Mouse (Mus musculus): Measurements from ENCODE around the gene Marc2. TPM values are rescaled to one million over a fixed set of nuclear protein-coding genes. Genes with fewer than 3 reads are reported as not detected.

Marc2 gene
- polyA plus RNA-seq, 1 experiment from 2014 or later = 105 TPM

DNA sequence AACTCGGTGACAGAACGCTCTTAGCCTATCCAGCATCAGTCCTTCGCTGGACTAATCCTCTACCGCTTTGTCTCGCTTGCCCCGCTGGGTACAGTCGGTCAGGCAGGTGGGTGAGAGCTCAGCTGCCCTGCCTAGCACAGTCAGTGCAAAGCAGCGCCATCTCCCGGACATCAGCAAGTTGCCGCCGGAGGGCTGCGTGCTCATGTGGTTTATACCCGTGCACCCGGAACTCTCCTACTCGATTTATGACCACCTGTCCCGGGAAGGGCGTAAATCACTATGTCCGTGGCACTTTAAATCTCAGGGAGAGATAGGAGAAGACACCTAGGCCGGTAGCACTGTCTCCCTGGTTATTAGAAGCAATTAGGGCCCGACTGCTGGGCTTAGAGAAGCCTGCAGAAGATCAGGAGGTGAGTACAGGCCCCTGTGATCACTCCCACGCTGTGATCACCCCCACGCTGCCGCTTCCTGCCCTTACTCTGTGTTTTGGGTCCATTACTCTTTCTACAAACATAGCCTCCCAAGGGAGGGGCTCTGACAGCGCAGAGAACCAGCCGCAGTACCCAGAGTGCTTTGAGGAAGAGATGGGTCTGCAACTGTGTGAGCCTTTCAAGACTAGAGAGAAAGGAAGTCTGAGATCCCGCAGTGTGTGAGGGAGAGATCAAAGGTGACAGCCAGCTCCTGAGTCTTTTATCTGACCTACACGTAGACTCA, 52.9 kb downstream of the Marc2 start:
- no peaks in the 10 kb centered on the region for H3K4me1 ChIP-seq
- H3K27ac ChIP-seq = no peak overlapping the region
- ATAC-seq (ENCODE audit: low FRiP score) = no peak
- WGBS = 22% methylated on average over 27 of the region's 27 CpGs
- H3K9ac ChIP-seq = no peak overlapping the region
- H3K4me3 ChIP-seq = no peak overlapping the region
- H3K4me2 ChIP-seq (replicated peaks) = 0 out of 2 replicates have a peak overlapping the region, but pooled peaks have one; percentile 15
- no peaks in the 10 kb centered on the region for H3K36me3 ChIP-seq
- no peaks in the 10 kb centered on the region; the same call in 1 of the 2 replicates for H3K27me3 ChIP-seq
- no peaks in the 10 kb centered on the region for H3K9me3 ChIP-seq (replicated peaks)

DNA sequence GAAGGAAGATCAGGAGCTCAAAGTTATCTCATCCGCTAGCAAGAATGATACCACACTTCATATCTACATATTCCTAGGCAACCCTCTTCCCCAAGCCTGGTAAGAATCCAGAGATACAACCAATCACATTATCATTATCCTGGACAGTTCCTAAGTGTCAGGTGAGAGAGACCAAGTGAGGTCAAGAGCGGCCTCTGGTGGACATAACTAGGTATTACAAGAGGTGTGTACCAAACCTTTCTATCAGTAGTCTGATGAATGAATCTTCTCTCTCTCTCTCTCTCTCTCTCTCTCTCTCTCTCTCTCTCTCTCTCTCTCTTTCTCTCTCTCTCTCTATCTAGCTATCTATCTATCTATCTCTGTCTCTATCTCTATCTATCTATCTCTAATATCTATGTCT, 55.1 kb downstream of the Marc2 start:
- no peak for ATAC-seq (ENCODE audit: low FRiP score)
- Histone ChIP-seq H3K9ac (no peak overlapping the region), H3K4me3 (no peak overlapping the region), H3K27me3 (no peaks in the 10 kb centered on the region; the same call in 1 of the 2 replicates), H3K27ac (no peak overlapping the region), H3K4me2 (replicated peaks) (no peak overlapping the region), H3K36me3 (no peaks in the 10 kb centered on the region), H3K9me3 (replicated peaks) (no peaks in the 10 kb centered on the region), H3K4me1 (no peaks in the 10 kb centered on the region)
- WGBS = 3% methylated on average over 2 of the region's 2 CpGs

- no peak for ATAC-seq (ENCODE audit: low FRiP score)
- Histone ChIP-seq H3K4me1 (no peaks in the 10 kb centered on the region), H3K4me3 (no peak overlapping the region), H3K9me3 (replicated peaks) (no peaks in the 10 kb centered on the region), H3K4me2 (replicated peaks) (no peak overlapping the region), H3K27ac (no peak overlapping the region), H3K36me3 (no peaks in the 10 kb centered on the region), H3K27me3 (no peaks in the 10 kb centered on the region), H3K9ac (no peak overlapping the region)
- WGBS = 66% methylated on average over 13 of the region's 13 CpGs
These were observed 59.7 kb downstream of the Marc2 start for GRCm38 (mm10) chr1:184786376-184787151.

DNA sequence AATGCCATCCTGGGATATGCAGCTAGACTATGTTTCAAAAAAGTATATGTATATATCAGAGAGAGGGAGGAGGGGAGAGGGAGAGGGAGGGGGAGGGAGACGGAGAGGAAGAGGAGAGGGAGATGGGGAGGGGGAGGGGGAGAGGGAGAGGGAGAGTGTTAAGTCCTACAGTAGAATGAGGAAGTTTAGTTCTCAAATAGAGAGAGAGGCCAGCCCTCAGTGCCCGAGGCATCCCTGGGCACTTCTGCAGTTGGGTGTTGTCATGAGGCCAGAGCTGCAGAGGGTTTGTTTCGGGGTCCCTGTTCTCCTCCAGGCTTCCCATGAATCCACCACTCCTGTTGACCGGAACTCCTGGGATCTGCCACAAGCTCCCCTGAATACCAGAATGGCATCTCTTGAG, 62.6 kb downstream of the Marc2 start:
- no peak overlapping the region for H3K9ac ChIP-seq
- no peaks in the 10 kb centered on the region for H3K9me3 ChIP-seq (replicated peaks)
- ATAC-seq (ENCODE audit: low FRiP score) = no peak
- H3K4me2 ChIP-seq (replicated peaks) = no peak overlapping the region
- H3K4me3 ChIP-seq = no peak overlapping the region
- H3K4me1 ChIP-seq = no peaks in the 10 kb centered on the region
- no peaks in the 10 kb centered on the region for H3K36me3 ChIP-seq
- no peaks in the 10 kb centered on the region for H3K27me3 ChIP-seq
- WGBS = 70% methylated on average over 4 of the region's 4 CpGs
- H3K27ac ChIP-seq = no peak overlapping the region

DNA sequence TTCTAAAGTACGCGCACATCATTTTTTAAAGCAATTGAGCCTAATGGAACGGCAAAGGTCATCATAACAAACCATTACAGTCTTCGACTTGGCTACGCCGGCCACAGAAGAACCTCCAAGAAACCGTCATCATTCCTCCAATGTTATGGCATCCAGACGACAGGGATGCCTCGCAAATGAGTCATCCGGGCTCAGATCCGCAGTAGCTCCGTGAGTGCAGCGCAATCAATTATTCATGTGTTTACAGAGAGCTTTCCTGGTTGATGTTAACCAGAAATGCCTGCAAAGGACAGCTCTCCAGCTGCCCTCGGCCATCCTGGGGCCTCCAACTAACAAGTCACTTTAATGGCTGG, 64.1 kb downstream of the Marc2 start:
- WGBS = 83% methylated on average over 14 of the region's 14 CpGs
- ATAC-seq (ENCODE audit: low FRiP score) = no peak

DNA sequence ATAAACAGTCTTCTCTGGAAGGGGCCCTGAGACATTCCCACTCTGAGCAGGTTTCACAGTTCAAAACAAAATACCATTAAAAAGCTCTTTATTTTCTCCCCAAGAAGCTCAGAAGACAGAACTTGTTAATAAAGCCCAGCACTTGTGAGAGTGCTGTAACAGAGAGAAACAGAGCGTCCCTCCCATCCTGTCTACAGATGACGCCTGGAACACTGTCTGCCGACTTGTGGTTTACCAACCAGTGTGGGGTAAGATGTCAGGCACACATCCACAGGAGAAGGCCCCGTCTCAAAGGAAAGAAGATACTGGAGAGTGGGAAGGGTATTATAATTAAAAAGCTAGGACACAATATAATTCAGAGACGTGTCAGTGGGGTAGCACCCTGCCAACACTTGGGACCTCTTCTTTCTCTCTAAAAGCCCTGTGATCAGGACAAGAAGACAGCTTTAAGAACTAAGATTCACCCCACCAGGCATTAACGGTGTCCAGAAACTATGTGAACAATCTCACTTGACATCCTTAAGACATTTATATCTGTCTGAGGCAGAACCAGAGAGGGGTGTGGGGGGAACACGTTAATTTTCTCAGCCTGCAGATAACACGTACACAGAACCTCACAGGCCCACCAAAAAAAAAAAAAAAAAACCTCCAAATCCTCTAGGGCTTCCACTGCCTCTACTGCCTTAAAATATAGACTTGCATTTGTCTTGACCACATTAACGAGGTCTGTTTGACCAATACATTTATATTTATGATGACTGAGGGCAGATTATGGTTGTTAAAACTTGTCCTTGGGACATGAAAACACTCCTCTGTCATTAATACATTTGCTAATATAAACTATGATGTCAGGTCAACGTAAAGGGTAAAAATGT, 64.7 kb downstream of the Marc2 start:
- WGBS = 82% methylated on average over 10 of the region's 10 CpGs
- no peak for ATAC-seq (ENCODE audit: low FRiP score)
- Histone ChIP-seq H3K9ac (no peak overlapping the region), H3K36me3 (no peaks in the 10 kb centered on the region), H3K4me1 (peaks cover 5% of the 10 kb centered on the region), H3K27ac (no peak overlapping the region), H3K4me2 (replicated peaks) (no peak overlapping the region), H3K27me3 (peaks cover 2% of the 10 kb centered on the region; the same call in 1 of the 2 replicates), H3K4me3 (no peak overlapping the region), H3K9me3 (replicated peaks) (no peaks in the 10 kb centered on the region)

More for the DNA sequence above, 64.1 kb downstream of the Marc2 start:
- no peak overlapping the region for H3K4me2 ChIP-seq (replicated peaks)
- H3K4me3 ChIP-seq = no peak overlapping the region
- H3K27ac ChIP-seq = no peak overlapping the region
- no peak overlapping the region for H3K9ac ChIP-seq
- no peaks in the 10 kb centered on the region for H3K36me3 ChIP-seq
- no peaks in the 10 kb centered on the region for H3K9me3 ChIP-seq (replicated peaks)
- no peaks in the 10 kb centered on the region for H3K27me3 ChIP-seq
- H3K4me1 ChIP-seq = peaks cover 2% of the 10 kb centered on the region; the same call in 1 of the 2 replicates

DNA sequence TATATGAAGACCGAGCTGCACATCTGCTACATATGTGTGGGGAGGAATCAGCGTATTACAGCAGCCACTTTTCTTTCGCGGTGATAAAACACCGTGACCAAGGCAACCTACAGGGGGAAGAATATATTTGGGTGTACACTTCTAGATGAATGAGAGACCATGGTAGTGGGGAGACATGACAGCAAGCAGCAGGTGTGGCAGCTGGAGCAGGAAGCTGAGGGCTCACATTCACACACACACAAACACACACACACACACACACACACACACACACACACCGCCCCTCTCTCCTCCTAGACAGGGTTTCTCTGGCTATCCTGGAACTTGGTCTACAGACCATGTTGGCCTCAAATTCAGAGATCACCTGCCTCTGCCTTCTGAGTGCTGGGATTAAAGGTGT, 68.1 kb downstream of the Marc2 start:
- Histone ChIP-seq H3K27me3 (peaks cover 9% of the 10 kb centered on the region; the same call in 1 of the 2 replicates), H3K9me3 (replicated peaks) (no peaks in the 10 kb centered on the region), H3K36me3 (no peaks in the 10 kb centered on the region), H3K27ac (no peak overlapping the region), H3K9ac (no peak overlapping the region), H3K4me2 (replicated peaks) (no peak overlapping the region), H3K4me3 (no peak overlapping the region), H3K4me1 (peaks cover 5% of the 10 kb centered on the region)
- 93% methylated on average over 6 of the region's 6 CpGs for WGBS
- ATAC-seq (ENCODE audit: low FRiP score) = no peak

DNA sequence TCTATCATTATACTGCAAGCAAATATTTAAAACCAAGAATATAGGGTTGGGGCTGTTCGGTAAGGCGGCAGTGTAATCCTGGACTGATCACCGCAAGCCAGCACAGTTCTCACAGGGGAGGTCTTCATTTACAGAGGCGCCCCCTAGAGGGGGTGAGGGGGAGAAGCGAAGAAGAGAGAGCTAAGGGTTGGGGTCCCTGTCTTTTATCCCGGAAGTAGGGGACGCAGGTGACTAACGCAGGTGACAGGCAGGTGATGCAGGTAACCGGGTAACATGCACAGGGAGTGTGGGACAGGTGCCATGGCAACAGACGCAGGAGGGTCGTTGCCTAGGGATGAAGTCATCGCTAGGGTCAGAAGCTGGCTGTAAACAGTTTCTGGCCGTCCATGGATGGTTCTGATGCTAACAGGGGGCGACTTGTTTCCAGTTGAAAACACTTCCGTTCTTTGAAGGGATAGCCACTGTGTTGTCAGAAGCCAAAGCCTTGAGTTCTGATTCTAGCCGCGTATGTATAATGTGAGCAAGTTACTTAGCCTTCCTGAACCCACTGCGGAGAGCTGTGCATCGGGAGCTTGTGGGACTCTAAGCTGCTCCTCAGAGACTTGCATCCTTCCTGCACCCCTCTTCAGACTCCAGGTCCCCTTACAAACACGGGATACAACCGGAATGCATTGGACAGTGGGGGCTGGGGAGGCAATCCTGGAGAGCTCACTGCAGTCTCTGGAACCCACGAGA, 69.0 kb downstream of the Marc2 start:
- Histone ChIP-seq H3K27me3 (peaks cover 9% of the 10 kb centered on the region; the same call in 1 of the 2 replicates), H3K4me1 (peaks cover 5% of the 10 kb centered on the region), H3K4me3 (no peak overlapping the region), H3K27ac (no peak overlapping the region), H3K9me3 (replicated peaks) (no peaks in the 10 kb centered on the region), H3K36me3 (no peaks in the 10 kb centered on the region), H3K4me2 (replicated peaks) (no peak overlapping the region), H3K9ac (no peak overlapping the region)
- WGBS = 30% methylated on average over 22 of the region's 22 CpGs
- ATAC-seq (ENCODE audit: low FRiP score) = no peak

DNA sequence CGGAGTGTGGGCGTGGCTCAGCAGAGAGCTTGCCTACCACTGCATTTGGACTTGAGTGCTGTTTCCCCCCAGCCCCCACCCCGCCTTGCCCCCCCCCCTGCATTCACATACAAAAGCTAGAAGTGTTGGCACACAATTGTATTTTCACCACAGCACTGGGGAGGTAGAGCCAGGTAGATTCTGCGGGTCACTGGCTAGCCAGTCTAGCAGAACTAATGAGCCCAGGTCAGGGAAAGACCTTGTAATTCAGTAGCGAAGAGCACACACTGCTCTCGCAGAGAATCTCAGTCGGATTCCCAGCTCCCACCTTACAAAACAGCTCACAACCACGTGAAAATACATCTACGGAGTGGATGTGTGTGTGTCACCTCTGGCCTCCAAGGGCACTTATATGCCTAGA, 71.0 kb downstream of the Marc2 start:
- 62% methylated on average over 9 of the region's 9 CpGs for WGBS
- Histone ChIP-seq H3K27me3 (peaks cover 12% of the 10 kb centered on the region; the same call in 1 of the 2 replicates), H3K4me1 (peaks cover 5% of the 10 kb centered on the region), H3K4me3 (no peak overlapping the region), H3K4me2 (replicated peaks) (no peak overlapping the region), H3K9me3 (replicated peaks) (no peaks in the 10 kb centered on the region), H3K27ac (no peak overlapping the region), H3K36me3 (no peaks in the 10 kb centered on the region), H3K9ac (no peak overlapping the region)
- ATAC-seq (ENCODE audit: low FRiP score) = no peak

DNA sequence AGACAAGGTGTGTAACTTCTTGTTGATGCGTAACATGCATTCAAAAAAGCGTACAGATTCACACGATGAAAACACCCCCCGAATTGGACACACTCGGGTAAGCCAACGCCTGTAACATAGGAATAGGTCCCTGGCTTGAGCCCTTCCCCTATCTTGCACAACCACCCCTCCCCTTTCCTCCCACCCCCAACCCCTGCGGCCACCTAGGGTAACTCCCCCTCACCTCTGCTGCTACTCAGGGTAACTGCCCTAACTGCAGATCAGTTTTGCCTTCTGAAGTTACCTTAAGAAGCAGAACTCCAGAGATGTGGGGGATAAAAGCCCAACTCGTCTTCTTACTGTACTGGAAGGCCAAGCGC, 74.4 kb downstream of the Marc2 start:
- no peak overlapping the region for H3K9ac ChIP-seq
- WGBS = 11% methylated on average over 9 of the region's 9 CpGs
- no peak overlapping the region for H3K4me3 ChIP-seq
- no peak for ATAC-seq (ENCODE audit: low FRiP score)
- H3K27ac ChIP-seq = no peak overlapping the region
- H3K4me1 ChIP-seq = peaks cover under 1% of the 10 kb centered on the region
- H3K27me3 ChIP-seq = peaks cover 12% of the 10 kb centered on the region; the same call in 1 of the 2 replicates
- no peaks in the 10 kb centered on the region for H3K36me3 ChIP-seq
- H3K4me2 ChIP-seq (replicated peaks) = peak overlapping the region; percentile 22; the same call in 1 of the 2 replicates
- no peaks in the 10 kb centered on the region for H3K9me3 ChIP-seq (replicated peaks)

DNA sequence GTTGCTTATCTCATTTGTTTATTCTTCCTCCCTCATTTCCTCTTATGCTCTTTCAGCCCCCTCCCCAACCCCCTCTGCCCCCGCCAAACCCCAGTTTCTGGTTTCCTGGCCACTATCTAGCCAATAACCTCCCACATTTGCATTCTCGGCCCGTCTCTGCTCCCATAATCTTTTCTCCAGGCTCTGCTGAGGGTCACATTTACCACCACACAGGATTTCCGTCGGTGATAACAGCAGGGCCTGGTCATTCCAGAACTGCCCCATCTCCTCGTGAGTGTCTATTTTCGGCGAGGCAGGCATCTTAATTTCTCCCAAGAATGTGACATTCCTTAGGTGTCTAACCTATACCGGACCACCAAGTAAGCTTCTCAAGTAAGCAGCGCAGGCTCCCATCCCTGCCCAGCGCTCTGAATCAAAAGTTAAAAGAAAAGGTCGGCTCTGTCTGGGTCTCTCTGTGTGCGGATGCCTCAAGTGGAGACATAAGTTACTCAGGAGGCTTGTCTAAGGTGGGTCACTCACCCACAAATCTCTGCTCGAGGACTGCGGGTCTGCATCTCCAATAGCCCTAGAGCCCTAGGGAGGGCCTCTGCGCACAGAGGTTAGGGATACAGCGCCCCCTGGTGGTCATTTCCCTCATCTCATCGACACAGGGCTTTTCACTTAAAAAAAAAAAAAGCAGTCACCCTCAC, 74.9 kb downstream of the Marc2 start:
- Histone ChIP-seq H3K27ac (no peak overlapping the region), H3K9me3 (replicated peaks) (no peaks in the 10 kb centered on the region), H3K4me3 (no peak overlapping the region), H3K36me3 (no peaks in the 10 kb centered on the region), H3K9ac (no peak overlapping the region), H3K27me3 (peaks cover 8% of the 10 kb centered on the region; the same call in 1 of the 2 replicates), H3K4me2 (replicated peaks) (peak overlapping the region; percentile 22), H3K4me1 (no peaks in the 10 kb centered on the region)
- WGBS = 28% methylated on average over 18 of the region's 18 CpGs
- ATAC-seq (ENCODE audit: low FRiP score) = no peak

Measured in hindbrain, embryonic 12.5 days (tissue).